Mouse (Mus musculus) stomach, postnatal 0 days (tissue): ENCODE data around the gene Grap2.

Experiments used
- CTCF ChIP-seq: IDR thresholded peaks from 2 replicates; pipeline ENCODE4 v1.5.1; 2016; ENCODE audit warnings: antibody characterized with exemption, low read depth, mild to moderate bottlenecking, moderate library complexity
- EP300 ChIP-seq: optimal IDR thresholded peaks from 2 replicates; pipeline ENCODE3; 2016; ENCODE audit warnings: antibody characterized with exemption

DNA sequence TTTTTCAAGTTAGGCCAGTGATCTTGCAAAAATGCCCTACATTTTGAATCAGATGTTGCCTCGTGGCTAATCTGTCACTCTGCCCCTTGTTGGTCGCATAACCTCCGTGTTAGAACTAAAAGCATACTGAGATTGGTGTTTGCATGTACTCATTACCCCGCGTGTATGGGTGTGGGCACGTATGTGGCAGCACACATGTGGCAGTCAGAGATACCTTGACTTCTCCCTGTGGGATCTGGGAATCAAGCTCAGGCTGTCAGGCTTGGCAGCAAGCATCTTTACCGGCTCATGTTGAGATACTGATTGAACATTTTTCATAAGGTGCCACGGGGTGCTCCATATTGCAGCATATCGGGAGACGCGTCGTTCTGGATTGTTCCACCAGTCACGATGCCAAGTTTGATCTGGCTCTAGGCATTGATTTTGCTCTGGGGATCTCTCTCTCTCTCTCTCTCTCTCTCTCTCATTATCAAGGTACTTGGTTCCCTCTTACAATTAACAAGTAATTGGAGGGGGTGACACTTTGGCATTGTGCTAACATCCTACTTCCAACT lies 3.5 kb downstream of the Grap2 start:
- TF ChIP-seq EP300, result no peak
- no peak for TF ChIP-seq CTCF
